Mouse (Mus musculus) olfactory bulb, adult 2 months (tissue): ENCODE measurements around the gene Cdk9. TPM values are rescaled to one million over a fixed set of nuclear protein-coding genes. Genes with fewer than 3 reads are reported as not detected.

ENCODE experiments used
- H3K27ac ChIP-seq: fragments of 200-500 bp; 2 replicates; pipeline ENCODE4 v1.5.1; 2012; ENCODE audit warnings: low read depth, low read length; ENCODE audit not compliant: insufficient read depth
- H3K4me1 ChIP-seq: fragments of 200-500 bp; 2 replicates; pipeline ENCODE4 v1.6.1; 2012; ENCODE audit warnings: low read length; ENCODE audit not compliant: control insufficient read depth, insufficient read depth
- H3K4me3 ChIP-seq: fragments of 200-500 bp; 2 replicates; pipeline ENCODE4 v1.5.1; 2012; ENCODE audit warnings: mild to moderate bottlenecking, low read depth, low read length, moderate library complexity; ENCODE audit not compliant: insufficient read depth
- CTCF ChIP-seq: fragments of 200-500 bp; IDR thresholded peaks from 2 replicates; pipeline ENCODE4 v1.5.1; 2012; ENCODE audit warnings: low read depth, mild to moderate bottlenecking, low read length, moderate library complexity; ENCODE audit not compliant: insufficient read depth
- POLR2A ChIP-seq: fragments of 200-500 bp; IDR thresholded peaks from 2 replicates; pipeline ENCODE4 v1.6.1; 2012; ENCODE audit warnings: mild to moderate bottlenecking, low read depth, low read length, moderate library complexity; ENCODE audit not compliant: insufficient read depth
- WGBS: fragments of 180-500 bp; shearing (Covaris S2); methylation state at CpG from one replicate; pipeline ENCODE4 v1.1.7; 2018; 5-methylcytosine and 5-hydroxymethylcytosine counted together
- polyA plus RNA-seq: library from polyadenylated mRNA; stranded (reverse); fragments of >200 nt; gene quantifications from 2 replicates; pipeline ENCODE4 v1.2.4, GENCODE M21; 2012; ENCODE audit warnings: low replicate concordance; ENCODE audit not compliant: missing spikeins, insufficient read depth, insufficient read length

The Cdk9 gene
- polyA plus RNA-seq, result 509 TPM in 1 of 2 replicates, not detected in the other

DNA sequence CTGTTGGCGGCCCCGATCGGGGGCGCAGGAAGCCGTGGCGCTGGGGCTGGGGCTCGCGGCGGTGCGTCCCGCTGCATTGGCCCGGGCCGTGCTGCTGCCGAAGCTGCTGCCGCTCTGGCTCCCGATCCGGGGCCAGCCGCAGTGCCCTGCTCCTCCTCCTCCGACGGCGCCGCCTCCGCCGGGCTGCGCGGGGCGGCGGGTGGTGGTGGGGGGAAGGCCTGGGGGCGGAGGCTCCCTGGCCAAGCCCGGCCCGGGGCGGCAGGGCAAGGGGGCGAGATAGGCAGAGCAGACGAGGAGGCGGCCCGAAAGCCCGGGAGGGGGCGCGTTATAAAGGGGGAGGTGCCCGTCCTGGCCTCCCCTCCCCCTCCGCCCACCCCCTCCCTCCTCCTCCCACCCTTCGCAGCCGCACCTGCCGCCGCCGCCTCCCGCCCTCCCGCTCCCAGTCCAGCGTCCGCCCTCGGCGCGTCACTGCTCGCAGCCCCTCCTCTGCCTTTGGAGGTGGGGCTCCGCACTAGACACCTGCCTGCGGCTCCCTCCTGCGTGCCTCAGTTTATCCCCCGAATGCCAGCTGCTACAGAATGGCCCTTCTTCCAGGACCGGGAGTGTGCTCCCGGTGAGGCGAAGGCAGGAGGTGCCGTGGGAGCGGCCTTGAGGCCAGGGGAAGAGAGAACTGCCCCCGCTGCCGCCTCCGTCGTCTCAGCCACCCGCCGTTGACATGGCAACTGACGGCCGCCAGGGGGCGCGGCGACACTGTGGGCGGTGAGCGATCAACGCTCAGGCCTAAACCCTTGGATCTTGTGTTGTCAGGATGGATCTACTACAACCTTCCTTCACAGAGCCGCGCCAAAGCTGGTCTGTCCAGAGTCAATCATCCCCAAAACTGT, at the start of gene Cdk9:
Cdk9 (minus strand) TSS at position 143 of the 884 bp plus-strand sequence.
- peak within 1 kb of the TSS; percentile 97 for H3K4me3 ChIP-seq
- H3K4me1 ChIP-seq, result peaks cover 17% of the 10 kb centered on the region
- TF ChIP-seq POLR2A, result peak; percentile 93
- TF ChIP-seq CTCF, result peak; percentile 96
- WGBS, result under 1% methylated on average over 68 of the region's 79 CpGs
- peak within 1 kb of the TSS; percentile 97 for H3K27ac ChIP-seq

- Histone ChIP-seq H3K4me3 (no peak overlapping the region), H3K27ac (no peak overlapping the region), H3K4me1 (peaks cover 7% of the 10 kb centered on the region)
- no peak for TF ChIP-seq POLR2A
- no peak for TF ChIP-seq CTCF
- 69% methylated on average over 4 of the region's 4 CpGs for WGBS
Observed at GRCm38 (mm10) chr2:32761859-32762258, 49.0 kb upstream of the Cdk9 start.

- TF ChIP-seq CTCF, result no peak
- no peak for TF ChIP-seq POLR2A
- WGBS, result 88% methylated on average over 14 of the region's 14 CpGs
- peaks cover 7% of the 10 kb centered on the region for H3K4me1 ChIP-seq
- no peak overlapping the region for H3K27ac ChIP-seq
- H3K4me3 ChIP-seq, result no peak overlapping the region
Observed at GRCm38 (mm10) chr2:32761361-32761760, 48.5 kb upstream of the Cdk9 start.

- Histone ChIP-seq H3K27ac (no peak overlapping the region), H3K4me1 (peaks cover 7% of the 10 kb centered on the region), H3K4me3 (no peak overlapping the region)
- 88% methylated on average over 2 of the region's 2 CpGs for WGBS
- TF ChIP-seq CTCF (no peak), POLR2A (no peak)
Observed at GRCm38 (mm10) chr2:32759001-32759400, 46.1 kb upstream of the Cdk9 start.

DNA sequence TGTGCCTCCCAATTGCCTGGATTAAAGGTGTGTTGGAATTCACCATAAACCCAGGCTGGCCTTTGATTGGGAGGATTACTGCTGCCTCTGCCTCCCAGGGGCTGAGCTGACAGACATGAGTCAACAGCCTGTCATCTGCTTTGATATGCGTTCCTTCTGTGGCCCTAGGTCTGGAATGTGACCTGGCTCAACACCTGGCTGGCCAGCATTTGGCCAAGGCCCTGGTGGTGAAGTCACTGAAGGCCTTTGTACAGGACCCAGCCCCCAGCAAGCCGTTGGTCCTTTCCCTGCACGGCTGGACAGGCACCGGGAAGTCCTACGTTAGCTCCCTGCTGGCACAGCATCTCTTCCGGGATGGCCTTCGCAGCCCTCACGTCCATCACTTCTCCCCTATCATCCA, 45.6 kb upstream of the Cdk9 start:
- H3K4me3 ChIP-seq, result no peak overlapping the region
- H3K4me1 ChIP-seq, result peaks cover 7% of the 10 kb centered on the region
- H3K27ac ChIP-seq, result no peak overlapping the region
- no peak for TF ChIP-seq POLR2A
- TF ChIP-seq CTCF, result no peak
- 85% methylated on average over 8 of the region's 8 CpGs for WGBS

- Histone ChIP-seq H3K27ac (peak within 1 kb of the TSS; percentile 93), H3K4me3 (peak within 1 kb of the TSS; percentile 94), H3K4me1 (peaks cover 7% of the 10 kb centered on the region)
- WGBS, result under 1% methylated on average over 66 of the region's 66 CpGs
- TF ChIP-seq CTCF (peak; percentile 93), POLR2A (peak; percentile 66)
Observed at GRCm38 (mm10) chr2:32757056-32757845, 44.4 kb upstream of the Cdk9 start, which contains the start of gene Tor2a. Gene Tor2a, plus strand, starts transcription at chr2:32757234.

- TF ChIP-seq CTCF (no peak), POLR2A (no peak)
Observed at GRCm38 (mm10) chr2:32756674-32757055, 43.8 kb upstream of the Cdk9 start.

DNA sequence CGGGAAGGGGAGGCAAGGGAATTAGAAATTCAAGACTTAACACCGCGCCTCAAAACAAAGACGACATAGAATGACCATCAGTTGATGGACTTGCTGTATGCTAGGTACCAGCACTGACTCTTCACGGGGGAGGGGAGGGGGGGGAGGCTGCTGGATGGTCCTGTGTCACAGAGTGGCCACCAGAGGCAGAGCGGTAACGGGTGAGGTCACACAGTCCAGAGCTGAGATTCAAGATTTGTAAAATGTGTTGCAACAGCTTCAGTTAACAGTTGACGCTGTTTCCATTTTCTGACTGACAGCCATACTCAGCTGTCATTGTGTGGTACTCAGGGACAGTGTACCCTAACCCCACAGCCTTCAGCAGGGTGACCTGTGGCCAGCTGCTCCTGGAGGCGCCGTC, 39.3 kb upstream of the Cdk9 start:
- Histone ChIP-seq H3K27ac (no peak overlapping the region), H3K4me3 (no peak overlapping the region), H3K4me1 (peaks cover 6% of the 10 kb centered on the region; the same call in 1 of the 2 replicates)
- WGBS, result 71% methylated on average over 10 of the region's 10 CpGs
- TF ChIP-seq POLR2A (no peak), CTCF (no peak)

More at GRCm38 (mm10) chr2:32756674-32757055, 43.8 kb upstream of the Cdk9 start:
- 33% methylated on average over 6 of the region's 6 CpGs for WGBS
- peaks cover 7% of the 10 kb centered on the region for H3K4me1 ChIP-seq
- no peak overlapping the region for H3K27ac ChIP-seq
- no peak overlapping the region for H3K4me3 ChIP-seq
